Mouse (Mus musculus): ENCODE measurements at regions not wholly inside any gene's neighbourhood (a gene's known extent, or its start where the extent isn't known, plus 50 kb on each side); places are given as distances from the start of the nearest gene placed in this dataset.

DNA sequence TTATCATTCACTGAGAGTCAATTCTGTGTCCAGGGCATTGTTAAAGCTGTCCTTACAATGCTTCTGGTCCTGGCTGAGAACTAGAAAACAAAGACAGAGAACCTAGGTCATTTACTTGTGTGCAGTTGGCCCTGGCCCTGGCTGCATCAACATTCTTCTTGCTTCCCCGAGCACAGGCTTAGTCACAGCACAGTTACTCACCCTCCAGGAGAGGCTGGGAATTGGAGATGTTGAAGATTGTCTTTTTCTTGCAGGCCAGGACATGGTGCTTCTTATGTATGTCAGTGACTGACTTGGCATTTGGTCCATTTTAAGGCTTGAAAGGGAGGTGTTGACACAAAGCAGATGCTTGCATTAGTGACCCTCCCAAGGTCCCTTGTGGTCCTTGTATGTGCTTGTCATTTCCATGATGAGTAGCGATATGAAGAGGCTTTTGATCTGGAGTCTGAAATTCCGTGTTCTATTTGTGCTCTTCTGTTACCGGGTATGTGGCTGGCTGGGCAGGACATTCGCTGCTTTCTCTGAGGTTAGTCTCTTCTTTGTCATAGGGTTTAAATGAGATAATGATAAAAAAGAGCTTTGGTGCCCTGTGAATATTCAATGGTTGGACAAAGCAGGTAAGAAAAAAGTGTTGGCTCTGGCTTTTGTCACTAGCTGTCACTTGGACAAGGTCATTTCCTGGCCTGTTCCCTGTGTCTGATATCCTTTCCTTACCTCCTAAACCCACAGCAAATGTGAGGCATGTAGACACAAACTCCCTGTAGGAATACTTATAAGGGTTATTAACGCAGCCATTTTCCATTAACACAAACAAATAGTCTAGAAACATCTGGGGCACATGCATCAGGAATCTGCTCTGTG, 285.0 kb upstream of the Gm21798 start:
- TF ChIP-seq CHD2 (IDR thresholded peaks at IDR 0.05; ENCODE audit: low read depth, low read length) (no peak), MAFK (IDR thresholded peaks at IDR 0.05; ENCODE audit: insufficient read depth, low read depth, low read length) (no peak), HCFC1 (IDR thresholded peaks at IDR 0.05; ENCODE audit: borderline replicate concordance, insufficient read depth, low read length) (no peak), ZC3H11A (IDR thresholded peaks at IDR 0.05; ENCODE audit: borderline replicate concordance, low read depth, low read length) (no peak)
